Mouse (Mus musculus): ENCODE data around the gene Cldn2. TPM values are rescaled to one million over a fixed set of nuclear protein-coding genes. Genes with fewer than 3 reads are reported as not detected.

The Cldn2 gene
- polyA plus RNA-seq, 1 experiment: not detected

DNA sequence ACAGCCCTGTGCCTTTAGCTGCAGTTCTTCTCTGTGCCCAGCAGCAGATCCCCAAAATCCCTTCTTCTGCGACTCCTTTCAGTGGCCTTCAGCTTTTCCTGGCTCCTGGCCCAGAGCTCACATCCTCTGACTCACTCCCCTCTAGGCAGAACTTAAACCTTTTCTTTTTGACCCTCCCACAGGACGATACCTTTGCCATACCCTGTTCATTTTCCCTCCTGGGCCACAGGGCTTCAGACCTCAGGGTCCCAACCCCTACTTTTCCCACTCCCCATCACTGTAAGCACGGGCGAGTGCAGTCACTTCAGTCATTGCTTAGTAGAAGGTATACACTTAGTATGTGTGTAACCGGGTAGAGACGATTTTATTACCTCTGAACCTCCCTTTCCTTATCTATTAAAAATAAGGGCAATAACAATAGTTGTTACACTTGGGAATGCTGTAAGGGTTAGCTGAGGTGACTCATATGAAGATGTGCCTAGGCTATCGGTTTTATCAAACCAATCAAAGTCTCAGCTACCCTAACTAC lies 25.5 kb upstream of the Cldn2 start:
- Histone ChIP-seq H3K27ac (ENCODE audit: insufficient read depth, low read length) (no peak overlapping the region), H3K9ac (ENCODE audit: low read depth, poor library complexity, severe bottlenecking) (no peak overlapping the region), H3K36me3 (ENCODE audit: control insufficient read depth, insufficient read depth, low read length, poor library complexity, severe bottlenecking) (no peaks in the 10 kb centered on the region), H3K27me3 (ENCODE audit: control insufficient read depth, insufficient read depth, low read length, poor library complexity, severe bottlenecking) (no peaks in the 10 kb centered on the region), H3K9me3 (replicated peaks; ENCODE audit: control insufficient read depth, insufficient read depth, low read length, poor library complexity, severe bottlenecking) (no peaks in the 10 kb centered on the region), H3K4me3 (ENCODE audit: low read depth, low read length) (no peak overlapping the region), H3K4me1 (ENCODE audit: control insufficient read depth, insufficient read depth, low read length) (peaks cover 1% of the 10 kb centered on the region)
- TF ChIP-seq EP300 (IDR thresholded peaks at IDR 0.05; ENCODE audit: insufficient read depth, low read depth, low read length) (no peak), CTCF (IDR thresholded peaks at IDR 0.05; ENCODE audit: low read depth, low read length) (no peak), POLR2A (IDR thresholded peaks at IDR 0.05; ENCODE audit: insufficient read depth, low read length) (no peak)

DNA sequence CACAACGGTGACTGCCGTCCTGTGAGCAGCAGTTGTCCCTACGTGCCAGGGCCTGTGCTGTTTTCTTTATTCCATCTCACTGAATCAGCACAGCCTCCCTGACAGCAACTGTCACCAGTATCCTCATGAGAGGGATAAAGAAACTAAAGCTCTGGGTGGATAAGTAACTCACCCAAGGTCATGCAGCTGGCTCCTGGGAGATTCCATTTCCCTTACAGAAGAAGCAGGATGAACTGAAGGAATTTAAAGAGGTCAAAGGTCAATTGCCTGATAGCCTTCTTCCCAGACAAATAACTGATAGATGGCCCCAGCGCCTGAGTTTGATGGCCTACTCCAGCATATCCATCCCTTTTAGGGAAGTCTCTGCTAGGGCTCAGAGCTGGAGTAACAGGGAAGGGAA lies 23.3 kb upstream of the Cldn2 start:
- Histone ChIP-seq H3K9ac (ENCODE audit: low read depth, poor library complexity, severe bottlenecking) (no peak overlapping the region), H3K36me3 (ENCODE audit: control insufficient read depth, insufficient read depth, low read length, poor library complexity, severe bottlenecking) (no peaks in the 10 kb centered on the region), H3K27ac (ENCODE audit: insufficient read depth, low read length) (no peak overlapping the region), H3K4me3 (ENCODE audit: low read depth, low read length) (no peak overlapping the region), H3K27me3 (ENCODE audit: control insufficient read depth, insufficient read depth, low read length, poor library complexity, severe bottlenecking) (no peaks in the 10 kb centered on the region), H3K9me3 (replicated peaks; ENCODE audit: control insufficient read depth, insufficient read depth, low read length, poor library complexity, severe bottlenecking) (no peaks in the 10 kb centered on the region), H3K4me1 (ENCODE audit: control insufficient read depth, insufficient read depth, low read length) (peaks cover 5% of the 10 kb centered on the region)
- TF ChIP-seq EP300 (IDR thresholded peaks at IDR 0.05; ENCODE audit: insufficient read depth, low read depth, low read length): no peak
- no peak for TF ChIP-seq POLR2A (IDR thresholded peaks at IDR 0.05; ENCODE audit: insufficient read depth, low read length)
- TF ChIP-seq CTCF (IDR thresholded peaks at IDR 0.05; ENCODE audit: low read depth, low read length): no peak

DNA sequence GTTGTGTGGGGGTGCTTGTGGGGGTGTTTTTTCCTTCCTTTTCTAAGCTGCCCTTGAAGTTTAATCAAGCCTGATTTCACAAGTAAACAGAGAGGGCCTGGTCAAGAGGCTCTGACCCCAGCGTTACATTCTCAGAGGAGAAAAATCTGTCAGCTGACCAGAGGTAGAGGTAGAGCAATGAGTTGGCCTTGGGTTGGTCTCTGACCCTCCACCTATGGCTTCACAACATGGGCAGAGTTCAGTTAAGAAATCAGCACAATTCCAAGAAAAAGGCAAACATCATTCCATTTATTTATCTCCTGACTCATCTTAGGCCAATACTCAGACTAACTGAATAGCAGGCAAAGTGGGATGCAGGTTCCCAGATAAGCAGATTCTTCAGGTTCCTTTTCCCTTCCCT lies 21.7 kb upstream of the Cldn2 start:
- TF ChIP-seq POLR2A (IDR thresholded peaks at IDR 0.05; ENCODE audit: insufficient read depth, low read length): no peak
- TF ChIP-seq CTCF (IDR thresholded peaks at IDR 0.05; ENCODE audit: low read depth, low read length): no peak
- no peak for TF ChIP-seq EP300 (IDR thresholded peaks at IDR 0.05; ENCODE audit: insufficient read depth, low read depth, low read length)
- Histone ChIP-seq H3K4me3 (ENCODE audit: low read depth, low read length) (no peak overlapping the region), H3K27me3 (ENCODE audit: control insufficient read depth, insufficient read depth, low read length, poor library complexity, severe bottlenecking) (no peaks in the 10 kb centered on the region), H3K9ac (ENCODE audit: low read depth, poor library complexity, severe bottlenecking) (no peak overlapping the region), H3K4me1 (ENCODE audit: control insufficient read depth, insufficient read depth, low read length) (peaks cover 6% of the 10 kb centered on the region), H3K36me3 (ENCODE audit: control insufficient read depth, insufficient read depth, low read length, poor library complexity, severe bottlenecking) (no peaks in the 10 kb centered on the region), H3K9me3 (replicated peaks; ENCODE audit: control insufficient read depth, insufficient read depth, low read length, poor library complexity, severe bottlenecking) (no peaks in the 10 kb centered on the region), H3K27ac (ENCODE audit: insufficient read depth, low read length) (no peak overlapping the region)

DNA sequence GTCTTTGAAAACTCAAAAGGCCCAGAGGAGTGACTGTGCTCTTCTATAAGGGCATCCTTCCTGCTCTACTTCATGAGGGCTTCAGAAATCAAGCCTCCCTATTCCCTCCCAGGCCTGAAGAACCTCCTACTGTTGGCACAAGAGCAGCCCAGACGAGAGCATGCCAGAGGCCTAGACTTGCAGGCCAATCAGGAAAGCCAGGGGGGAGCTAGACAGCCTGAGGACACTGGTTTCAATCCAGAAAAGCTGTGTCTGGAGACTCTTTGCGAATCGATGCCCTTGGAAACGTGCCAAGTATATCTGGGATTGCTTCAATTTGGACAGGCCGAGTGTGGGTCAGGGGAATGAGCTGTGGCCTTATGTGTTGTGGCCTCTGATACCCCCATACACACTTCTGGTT lies 21.2 kb upstream of the Cldn2 start:
- no peak for TF ChIP-seq CTCF (IDR thresholded peaks at IDR 0.05; ENCODE audit: low read depth, low read length)
- no peak for TF ChIP-seq POLR2A (IDR thresholded peaks at IDR 0.05; ENCODE audit: insufficient read depth, low read length)
- TF ChIP-seq EP300 (IDR thresholded peaks at IDR 0.05; ENCODE audit: insufficient read depth, low read depth, low read length): no peak
- no peak overlapping the region for H3K27ac ChIP-seq (ENCODE audit: insufficient read depth, low read length)
- no peaks in the 10 kb centered on the region for H3K27me3 ChIP-seq (ENCODE audit: control insufficient read depth, insufficient read depth, low read length, poor library complexity, severe bottlenecking)
- no peak overlapping the region for H3K4me3 ChIP-seq (ENCODE audit: low read depth, low read length)
- H3K4me1 ChIP-seq (ENCODE audit: control insufficient read depth, insufficient read depth, low read length): peaks cover 6% of the 10 kb centered on the region
- no peak overlapping the region for H3K9ac ChIP-seq (ENCODE audit: low read depth, poor library complexity, severe bottlenecking)
- no peaks in the 10 kb centered on the region for H3K36me3 ChIP-seq (ENCODE audit: control insufficient read depth, insufficient read depth, low read length, poor library complexity, severe bottlenecking)
- no peaks in the 10 kb centered on the region for H3K9me3 ChIP-seq (replicated peaks; ENCODE audit: control insufficient read depth, insufficient read depth, low read length, poor library complexity, severe bottlenecking)

DNA sequence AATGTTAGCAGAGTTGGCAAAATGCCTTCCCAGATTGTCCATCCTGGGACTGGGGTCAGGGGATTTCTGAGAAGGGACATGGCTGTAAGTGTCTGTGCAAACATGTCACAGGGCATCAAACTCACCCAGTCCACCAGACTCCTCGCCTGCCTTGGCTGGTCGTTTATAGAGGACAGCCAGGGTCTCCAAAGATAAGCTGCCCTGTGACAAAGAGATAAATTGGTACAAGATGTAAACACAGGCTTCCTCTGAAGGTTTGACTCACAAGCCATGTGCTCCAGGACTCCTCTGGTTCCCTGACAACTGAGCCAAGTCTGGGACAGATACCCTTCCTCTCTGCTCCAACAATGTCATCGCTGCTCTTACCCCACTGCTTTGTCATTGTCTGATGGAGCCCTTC lies 19.6 kb upstream of the Cldn2 start:
- H3K27ac ChIP-seq (ENCODE audit: insufficient read depth, low read length): no peak overlapping the region
- no peak overlapping the region for H3K9ac ChIP-seq (ENCODE audit: low read depth, poor library complexity, severe bottlenecking)
- H3K36me3 ChIP-seq (ENCODE audit: control insufficient read depth, insufficient read depth, low read length, poor library complexity, severe bottlenecking): no peaks in the 10 kb centered on the region
- no peaks in the 10 kb centered on the region for H3K27me3 ChIP-seq (ENCODE audit: control insufficient read depth, insufficient read depth, low read length, poor library complexity, severe bottlenecking)
- no peak for TF ChIP-seq EP300 (IDR thresholded peaks at IDR 0.05; ENCODE audit: insufficient read depth, low read depth, low read length)
- TF ChIP-seq CTCF (IDR thresholded peaks at IDR 0.05; ENCODE audit: low read depth, low read length): no peak
- TF ChIP-seq POLR2A (IDR thresholded peaks at IDR 0.05; ENCODE audit: insufficient read depth, low read length): no peak
- no peak overlapping the region for H3K4me3 ChIP-seq (ENCODE audit: low read depth, low read length)
- peaks cover 6% of the 10 kb centered on the region for H3K4me1 ChIP-seq (ENCODE audit: control insufficient read depth, insufficient read depth, low read length)
- no peaks in the 10 kb centered on the region for H3K9me3 ChIP-seq (replicated peaks; ENCODE audit: control insufficient read depth, insufficient read depth, low read length, poor library complexity, severe bottlenecking)

DNA sequence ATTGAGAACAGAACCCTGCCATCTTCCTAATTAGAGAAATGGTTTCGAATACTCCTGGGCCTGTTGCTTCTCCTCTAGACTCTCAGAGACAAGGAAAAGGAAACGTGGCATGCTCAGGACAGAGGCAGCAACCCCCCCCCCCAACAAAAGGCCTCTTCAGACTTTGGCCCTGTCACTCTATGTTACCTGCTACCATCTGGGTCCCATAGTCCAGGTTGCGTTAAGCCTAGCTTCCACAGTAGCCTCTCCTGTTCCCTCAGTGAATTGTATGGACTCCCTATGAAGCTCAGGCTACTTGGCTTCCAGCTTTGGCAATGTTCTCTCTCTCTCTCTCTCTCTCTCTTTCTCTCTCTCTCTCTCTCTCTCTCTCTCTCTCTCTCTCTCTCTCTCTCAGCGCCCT lies 19.1 kb upstream of the Cldn2 start:
- Histone ChIP-seq H3K4me1 (ENCODE audit: control insufficient read depth, insufficient read depth, low read length) (peaks cover 6% of the 10 kb centered on the region), H3K9ac (ENCODE audit: low read depth, poor library complexity, severe bottlenecking) (no peak overlapping the region), H3K36me3 (ENCODE audit: control insufficient read depth, insufficient read depth, low read length, poor library complexity, severe bottlenecking) (no peaks in the 10 kb centered on the region), H3K4me3 (ENCODE audit: low read depth, low read length) (no peak overlapping the region), H3K27ac (ENCODE audit: insufficient read depth, low read length) (peak overlapping the region; percentile 83), H3K27me3 (ENCODE audit: control insufficient read depth, insufficient read depth, low read length, poor library complexity, severe bottlenecking) (no peaks in the 10 kb centered on the region), H3K9me3 (replicated peaks; ENCODE audit: control insufficient read depth, insufficient read depth, low read length, poor library complexity, severe bottlenecking) (no peaks in the 10 kb centered on the region)
- TF ChIP-seq CTCF (IDR thresholded peaks at IDR 0.05; ENCODE audit: low read depth, low read length) (no peak), EP300 (IDR thresholded peaks at IDR 0.05; ENCODE audit: insufficient read depth, low read depth, low read length) (no peak), POLR2A (IDR thresholded peaks at IDR 0.05; ENCODE audit: insufficient read depth, low read length) (no peak)

All from ES-Bruce4 (cell line).